Mouse (Mus musculus): ENCODE data around the gene Ldhd.
"Not testable (repeated sequence)": the region's sequence is repeated elsewhere in the genome, so short reads cannot be mapped to it uniquely, and the experiment has no call there.

Ldhd gene

GRCm38 (mm10) chr8:111630105-111630521, at the start of gene Ldhd:
Gene Ldhd, minus strand, starts transcription at chr8:111630374.
- DNase-seq, result no peak

DNA sequence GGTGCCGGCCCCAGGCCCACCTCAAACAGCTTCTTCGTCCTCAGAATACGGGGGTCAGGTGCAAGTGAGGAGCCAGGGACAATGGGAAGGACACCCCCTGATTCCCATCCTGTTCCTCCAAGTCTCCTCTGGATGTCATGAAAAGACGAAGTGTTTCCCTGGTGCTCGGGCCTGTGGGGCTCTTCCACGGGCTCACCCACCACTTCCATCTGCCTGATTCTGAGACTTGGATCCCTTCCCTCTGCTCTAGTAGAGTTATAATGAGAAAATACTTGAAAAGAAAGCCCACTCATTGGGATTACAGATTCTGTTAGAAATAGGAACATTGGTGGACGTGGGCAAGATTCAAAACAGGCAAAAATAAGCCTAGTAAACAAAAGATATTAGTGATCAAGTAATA, 48.7 kb upstream of the Ldhd start:
- DNase-seq, result no peak

DNA sequence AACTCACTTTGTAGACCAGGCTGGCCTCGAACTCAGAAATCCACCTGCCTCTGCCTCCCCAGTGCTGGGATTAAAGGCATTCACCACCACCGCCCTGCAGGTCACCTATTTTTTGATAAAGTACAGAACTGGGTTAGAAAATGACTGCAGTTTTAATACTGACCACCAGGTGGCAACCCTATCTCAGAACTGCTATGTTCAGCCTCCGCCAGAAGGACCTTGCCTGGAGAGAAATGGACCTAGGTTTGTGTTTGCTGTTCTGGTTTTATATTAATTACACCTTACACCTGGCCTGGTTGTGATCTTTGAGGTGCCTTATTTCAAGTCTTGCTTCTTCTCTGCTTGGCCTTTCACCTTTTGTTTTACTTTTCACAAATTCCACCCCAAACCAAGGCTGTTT, 47.9 kb upstream of the Ldhd start:
- peak; percentile 36 for DNase-seq

GRCm38 (mm10) chr8:111676237-111676636, 46.1 kb upstream of the Ldhd start:
- no peak for DNase-seq

GRCm38 (mm10) chr8:111666751-111667150, 36.6 kb upstream of the Ldhd start:
- DNase-seq, result no peak

- peak; percentile 52 for DNase-seq
Measured at GRCm38 (mm10) chr8:111662473-111662872, 32.3 kb upstream of the Ldhd start.

- no peak for DNase-seq
Measured at GRCm38 (mm10) chr8:111658819-111659423, 28.7 kb upstream of the Ldhd start.

DNA sequence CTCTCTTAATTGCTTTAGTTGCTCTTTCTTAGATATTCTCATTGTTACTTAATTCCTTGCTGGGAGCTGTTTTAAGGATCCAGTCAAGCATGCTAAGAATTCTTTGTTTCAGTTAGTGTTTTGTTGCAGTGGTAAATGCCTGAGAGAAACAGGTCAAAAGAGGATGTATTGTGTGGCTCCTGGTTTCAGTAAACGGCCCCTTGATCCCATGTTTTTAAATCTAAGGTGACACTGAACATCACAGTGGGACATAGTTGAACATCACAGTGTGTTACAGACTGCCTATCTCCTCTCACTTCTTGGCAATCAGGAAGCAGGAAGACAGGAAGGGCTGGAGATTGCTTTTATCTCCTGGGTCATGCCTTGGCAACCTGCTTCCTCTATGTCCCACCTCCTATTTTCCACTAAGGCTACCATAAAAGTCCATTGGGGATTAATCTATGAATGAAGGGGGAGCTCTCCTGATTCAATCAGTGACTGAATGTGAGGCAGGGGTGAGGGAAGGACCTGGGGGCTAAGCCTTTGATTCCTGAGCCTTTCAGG, 27.2 kb upstream of the Ldhd start:
- DNase-seq, result no peak

GRCm38 (mm10) chr8:111653524-111653923, 23.4 kb upstream of the Ldhd start:
- DNase-seq, result no peak

DNA sequence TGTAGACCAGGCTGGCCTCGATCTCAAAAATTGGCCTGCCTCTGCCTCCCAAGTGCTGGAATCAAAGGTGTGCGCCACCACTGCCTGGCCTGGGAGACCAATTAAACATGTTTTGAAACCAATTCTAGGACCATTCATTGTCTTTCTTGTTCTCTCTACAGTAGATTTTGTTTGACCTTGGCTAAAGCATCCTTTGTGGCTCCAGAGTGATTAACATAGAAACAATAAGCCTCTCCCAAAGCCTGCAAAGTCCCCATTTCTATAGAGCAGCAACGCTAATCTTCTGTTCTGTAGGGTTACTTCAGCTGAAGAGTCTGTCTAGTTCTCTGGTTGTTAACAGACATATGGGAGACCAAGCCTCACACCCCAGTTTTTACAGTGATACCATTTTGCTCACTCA, 20.5 kb upstream of the Ldhd start:
- DNase-seq, result no peak

DNA sequence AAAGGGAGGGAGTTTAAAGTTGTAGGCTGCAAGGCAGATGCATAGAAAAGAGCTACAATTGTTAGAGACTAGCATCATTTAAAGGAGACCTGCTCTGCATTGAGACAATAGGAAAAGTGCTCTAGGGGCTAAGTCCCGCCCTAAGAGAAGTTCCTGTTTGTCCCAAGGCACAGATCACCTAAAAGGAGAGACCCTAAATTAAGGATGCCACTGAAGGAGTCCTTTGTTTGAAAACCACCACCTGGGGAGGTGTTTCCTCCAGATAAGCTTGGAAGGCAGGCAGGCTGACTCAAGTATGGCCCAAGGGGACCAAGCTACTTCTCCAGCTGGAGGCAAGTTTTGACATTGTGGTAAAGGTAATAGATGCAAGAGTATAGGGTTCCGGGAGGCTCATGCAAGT, 18.7 kb upstream of the Ldhd start:
- DNase-seq, result no peak

DNA sequence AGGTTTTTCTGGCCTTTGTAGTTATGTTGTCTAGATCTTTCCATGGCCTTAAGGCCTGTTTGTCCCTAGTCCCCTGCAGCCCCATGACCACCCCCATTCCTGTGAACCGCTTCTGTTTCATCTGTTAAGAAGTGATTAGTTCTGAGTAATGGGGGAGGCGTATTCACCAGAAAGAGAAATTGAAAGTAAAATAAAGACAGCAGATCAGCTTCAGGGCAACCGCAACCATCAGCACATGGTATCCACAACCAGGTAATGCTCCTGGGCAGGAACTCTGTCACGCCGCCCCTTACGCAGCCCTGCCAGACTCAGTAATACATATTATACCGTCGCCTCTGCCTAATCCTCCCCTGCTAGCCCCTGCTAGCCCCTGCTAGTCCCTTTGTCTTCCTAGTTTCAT, 15.5 kb upstream of the Ldhd start:
- DNase-seq, result no peak

- not testable (repeated sequence) for DNase-seq
Measured at GRCm38 (mm10) chr8:111644286-111645051, 14.3 kb upstream of the Ldhd start.

DNA sequence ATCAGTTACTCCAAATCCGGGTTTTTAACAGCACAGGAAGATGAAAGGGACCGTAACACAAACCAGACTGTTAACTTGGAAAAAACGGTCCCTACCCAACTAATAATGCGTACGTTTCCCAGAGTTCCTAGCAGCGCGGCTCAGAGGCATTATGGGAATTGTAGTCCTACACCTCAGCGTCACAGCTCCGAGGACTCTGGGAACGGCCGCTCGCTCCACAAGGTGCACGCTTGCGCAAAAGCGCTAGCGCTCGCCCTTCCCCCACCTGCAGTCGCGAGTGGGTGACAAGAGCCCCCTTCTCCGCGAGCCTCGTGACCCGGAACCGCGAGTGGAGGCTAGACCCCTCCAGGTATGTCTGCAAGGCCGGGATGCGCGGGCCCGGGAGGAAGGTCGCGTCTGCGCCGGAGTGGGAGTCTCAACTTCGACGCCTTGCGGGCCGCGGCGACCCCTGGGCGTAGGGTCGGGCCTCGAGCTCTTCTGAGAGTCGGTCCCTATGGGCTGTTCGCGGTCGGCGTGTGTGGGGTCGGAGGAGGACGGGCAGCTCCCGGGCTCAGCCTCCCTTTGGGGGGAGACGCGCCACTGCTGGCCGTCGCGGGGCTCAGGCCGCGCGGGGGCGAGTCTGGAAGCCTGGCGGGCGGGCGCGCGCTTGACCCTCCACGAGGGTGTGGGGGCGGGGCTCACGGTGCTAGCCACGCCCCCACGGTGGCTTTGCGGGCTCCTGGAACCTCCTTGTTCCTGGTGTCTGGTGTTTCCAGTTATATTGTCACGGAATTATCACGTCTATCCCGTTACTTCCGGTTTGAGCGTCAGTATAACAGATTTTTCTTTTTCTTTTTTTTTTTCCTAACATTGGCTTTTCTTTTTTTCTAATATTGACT, 13.3 kb upstream of the Ldhd start, which contains the start of gene Zfp1:
Gene Zfp1 (plus strand): TSS at position 138 of the 878 bp plus-strand sequence.
- DNase-seq, result peak; percentile 93

DNA sequence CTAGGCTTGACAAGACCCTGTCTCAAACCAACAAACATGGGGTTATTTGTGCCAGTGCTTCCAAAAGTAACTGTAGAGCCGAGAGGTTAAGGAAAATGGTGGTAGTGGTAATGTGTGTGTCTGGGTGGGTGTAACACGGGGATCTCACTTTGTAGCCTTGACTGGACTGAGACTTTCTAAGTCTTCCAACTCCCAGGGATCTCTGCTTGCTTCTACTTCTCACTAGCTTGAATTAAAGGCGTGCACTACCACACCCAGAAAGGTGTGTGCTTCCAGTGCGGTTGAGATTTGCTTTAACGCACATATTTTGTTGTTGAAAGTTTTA, 12.7 kb upstream of the Ldhd start:
- no peak for DNase-seq

DNA sequence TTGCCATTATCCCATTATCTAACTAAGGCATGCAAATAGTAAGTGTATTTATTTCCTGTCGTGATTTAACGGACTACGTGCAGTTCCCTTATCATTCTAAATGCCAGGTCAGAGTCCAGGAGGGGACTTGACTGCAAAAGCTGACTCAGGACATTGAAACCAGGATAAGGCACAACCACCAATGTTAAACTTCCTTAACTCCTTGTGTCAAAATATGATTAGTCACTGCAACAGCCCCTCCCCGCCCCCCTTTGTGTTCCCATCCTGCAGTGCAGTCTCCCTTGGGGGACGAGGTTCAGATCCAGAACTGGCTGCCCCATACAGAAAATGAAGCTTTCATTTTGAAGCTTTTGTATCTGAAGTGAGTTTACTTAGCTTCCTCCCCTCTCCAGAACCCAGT, 12.3 kb upstream of the Ldhd start:
- DNase-seq, result no peak

DNA sequence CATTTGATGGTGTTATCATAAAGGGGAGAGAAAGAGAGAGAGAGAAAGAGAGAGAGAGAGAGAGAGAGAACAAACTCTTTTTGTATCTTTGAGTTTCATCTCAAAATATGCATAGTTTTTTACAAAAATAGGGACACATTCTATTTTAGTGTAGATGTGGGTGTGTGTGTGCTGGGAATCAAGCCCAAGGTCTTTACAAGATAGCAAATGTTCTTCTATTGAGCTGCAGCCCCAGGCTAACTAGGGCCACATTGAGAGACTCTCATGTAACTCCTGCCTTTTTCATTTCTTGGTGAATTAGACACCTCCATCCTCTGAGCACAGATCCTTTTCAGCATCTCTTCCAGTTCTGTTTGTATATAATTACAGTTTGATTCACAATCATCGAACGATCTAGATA, 10.9 kb upstream of the Ldhd start:
- no peak for DNase-seq

- no peak for DNase-seq
Measured at GRCm38 (mm10) chr8:111638086-111638485, 7.9 kb upstream of the Ldhd start.

- no peak for DNase-seq
Measured at GRCm38 (mm10) chr8:111632976-111633375, 2.8 kb upstream of the Ldhd start.

DNA sequence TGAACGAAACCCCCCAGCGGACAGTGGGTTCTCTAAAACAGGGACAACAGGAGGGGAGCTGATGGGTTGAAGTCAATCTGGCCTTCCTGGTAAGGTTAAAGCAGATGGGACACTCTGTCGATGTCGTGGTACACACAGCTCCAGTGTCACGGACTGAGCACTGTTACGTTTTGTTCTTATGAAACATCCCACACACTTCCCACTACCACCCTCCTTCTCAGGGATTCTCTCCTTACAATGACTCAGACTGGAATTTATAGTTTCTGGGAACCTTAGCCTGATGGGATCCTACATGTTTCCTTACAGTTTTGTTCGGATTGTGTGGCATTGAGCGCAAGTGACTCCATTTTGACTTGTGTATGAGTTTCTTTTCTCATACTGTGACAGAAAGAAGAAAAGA, 1.4 kb upstream of the Ldhd start:
- DNase-seq, result no peak

- no peak for DNase-seq
Measured at GRCm38 (mm10) chr8:111628894-111629501, 1.2 kb downstream of the Ldhd start.

DNA sequence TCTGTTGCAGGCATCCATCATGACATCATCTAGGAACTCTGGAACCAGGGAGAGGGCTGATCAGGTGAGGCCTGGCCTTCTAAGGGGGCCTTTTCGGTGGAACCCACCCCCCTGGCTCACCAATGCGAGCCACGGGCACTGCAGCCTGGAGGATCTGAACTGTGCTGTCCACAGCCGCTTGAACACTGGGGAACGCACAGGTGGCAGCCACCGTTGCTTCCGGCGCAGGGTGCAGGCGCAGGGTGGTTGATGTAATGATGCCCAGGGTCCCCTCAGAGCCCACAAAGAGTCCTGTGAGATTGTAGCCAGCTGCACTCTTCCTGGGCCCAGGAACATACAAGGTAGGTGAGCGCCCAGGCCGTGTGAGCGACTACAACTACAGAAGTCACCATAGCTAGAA, 1.8 kb downstream of the Ldhd start:
- DNase-seq, result no peak

- DNase-seq, result no peak
Measured at GRCm38 (mm10) chr8:111627923-111628322, 2.3 kb downstream of the Ldhd start.
